Mouse (Mus musculus): ENCODE data around the gene Dido1.

DNA sequence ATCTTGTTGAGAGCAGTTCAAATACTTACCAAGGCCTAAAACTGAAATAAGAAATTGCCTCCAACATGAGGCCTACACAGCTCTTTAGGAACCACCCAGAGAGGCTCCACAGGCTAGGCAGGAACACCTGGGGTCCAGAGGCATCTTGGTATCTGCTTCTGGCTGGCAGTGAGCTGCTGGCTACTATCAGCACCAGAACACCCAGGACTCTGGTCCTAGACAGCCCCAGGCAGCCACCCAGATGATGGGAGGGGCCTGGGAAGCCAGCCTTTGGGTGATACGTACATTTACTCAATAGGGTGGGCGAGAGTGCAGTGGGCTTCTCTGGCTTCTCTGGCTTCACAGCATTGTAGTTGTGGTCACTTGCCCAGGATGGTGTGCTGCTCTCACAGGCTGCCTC, 26.3 kb downstream of the Dido1 start:
- TF ChIP-seq GATA1 (IDR thresholded peaks at IDR 0.05; ENCODE audit: low read depth, low read length) (no peak), ETS1 (IDR thresholded peaks at IDR 0.05; ENCODE audit: low read depth, low read length) (no peak)
